Mouse (Mus musculus): ENCODE results near the gene Tcp11l1. TPM values are rescaled to one million over a fixed set of nuclear protein-coding genes. Genes with fewer than 3 reads are reported as not detected.
A peak's percentile ranks its signal among the peaks of the same experiment; 100 is the strongest.

The Tcp11l1 gene
- polyA plus RNA-seq, 1 experiment from 2014 or later, result 12.2 TPM

- WGBS (ENCODE audit: insufficient replicate concordance), result 69% methylated on average over 6 of the region's 6 CpGs
- Histone ChIP-seq H3K4me3 (no peak overlapping the region), H3K27ac (no peak overlapping the region), H3K4me1 (peaks cover 26% of the 10 kb centered on the region), H3K9me3 (replicated peaks) (no peaks in the 10 kb centered on the region), H3K9ac (no peak overlapping the region), H3K27me3 (replicated peaks) (no peaks in the 10 kb centered on the region), H3K36me3 (peaks cover 21% of the 10 kb centered on the region), H3K4me2 (no peak overlapping the region)
- ATAC-seq, result no peak
Observed at GRCm38 (mm10) chr2:104669122-104669804, 42.7 kb downstream of the Tcp11l1 start.

- no peak overlapping the region for H3K4me2 ChIP-seq
- peak; percentile 47; the same call in 1 of the 2 replicates for ATAC-seq
- no peak overlapping the region for H3K9ac ChIP-seq
- H3K4me1 ChIP-seq, result no peaks in the 10 kb centered on the region
- H3K27ac ChIP-seq, result peak overlapping the region; percentile 37; the same call in 1 of the 2 replicates
- peaks cover 69% of the 10 kb centered on the region for H3K36me3 ChIP-seq
- H3K9me3 ChIP-seq (replicated peaks), result no peaks in the 10 kb centered on the region
- WGBS (ENCODE audit: insufficient replicate concordance), result 76% methylated on average over 8 of the region's 8 CpGs
- H3K27me3 ChIP-seq (replicated peaks), result no peaks in the 10 kb centered on the region
- H3K4me3 ChIP-seq, result no peak overlapping the region
Observed at GRCm38 (mm10) chr2:104663372-104664100, 48.4 kb downstream of the Tcp11l1 start.

GRCm38 (mm10) chr2:104658659-104659058 is 53.3 kb downstream of the Tcp11l1 start:
- no peaks in the 10 kb centered on the region for H3K27me3 ChIP-seq (replicated peaks)
- no peaks in the 10 kb centered on the region for H3K9me3 ChIP-seq (replicated peaks)
- H3K27ac ChIP-seq, result no peak overlapping the region
- peaks cover 83% of the 10 kb centered on the region for H3K36me3 ChIP-seq
- H3K9ac ChIP-seq, result no peak overlapping the region
- no peak overlapping the region for H3K4me2 ChIP-seq
- no peak for ATAC-seq
- no peaks in the 10 kb centered on the region for H3K4me1 ChIP-seq
- no peak overlapping the region for H3K4me3 ChIP-seq
- WGBS (ENCODE audit: insufficient replicate concordance), result 84% methylated on average over 1 of the region's 1 CpGs

- Histone ChIP-seq H3K4me1 (no peaks in the 10 kb centered on the region), H3K9me3 (replicated peaks) (no peaks in the 10 kb centered on the region), H3K27me3 (replicated peaks) (no peaks in the 10 kb centered on the region), H3K36me3 (peaks cover 31% of the 10 kb centered on the region), H3K4me3 (no peak overlapping the region), H3K27ac (no peak overlapping the region), H3K9ac (no peak overlapping the region), H3K4me2 (no peak overlapping the region)
- 77% methylated on average over 4 of the region's 4 CpGs for WGBS (ENCODE audit: insufficient replicate concordance)
- ATAC-seq, result no peak
Observed at GRCm38 (mm10) chr2:104615985-104616711, 95.8 kb downstream of the Tcp11l1 start.

GRCm38 (mm10) chr2:104614786-104615185 is 97.2 kb downstream of the Tcp11l1 start:
- Histone ChIP-seq H3K27ac (no peak overlapping the region), H3K4me2 (no peak overlapping the region), H3K9ac (no peak overlapping the region), H3K9me3 (replicated peaks) (no peaks in the 10 kb centered on the region), H3K27me3 (replicated peaks) (no peaks in the 10 kb centered on the region), H3K36me3 (peaks cover 33% of the 10 kb centered on the region), H3K4me3 (no peak overlapping the region), H3K4me1 (no peaks in the 10 kb centered on the region)
- WGBS (ENCODE audit: insufficient replicate concordance), result 73% methylated on average over 3 of the region's 3 CpGs
- no peak for ATAC-seq

Other genes with a start within 250 kb of the Tcp11l1 start
- 14.0 and 15.1 TPM in 2 replicates for gene Hipk3, start 217.7 kb downstream of the Tcp11l1 start, polyA plus RNA-seq (2016; fragmentation: Nextera tagmentation; extraction: Ambion mirVana)
- 39.4 and 43.2 TPM in 2 replicates for gene Cstf3, start 121.6 kb downstream of the Tcp11l1 start, polyA plus RNA-seq (2016; fragmentation: Nextera tagmentation; extraction: Ambion mirVana)
- gene Pin1rt1, start 4.2 kb upstream of the Tcp11l1 start, polyA plus RNA-seq (2016; fragmentation: Nextera tagmentation; extraction: Ambion mirVana), result not detected in 2 replicates
- 9.3 and 10.7 TPM in 2 replicates for gene Depdc7, start 30.7 kb upstream of the Tcp11l1 start, polyA plus RNA-seq (2016; fragmentation: Nextera tagmentation; extraction: Ambion mirVana)
- gene Qser1, start 104.6 kb upstream of the Tcp11l1 start, polyA plus RNA-seq (2016; fragmentation: Nextera tagmentation; extraction: Ambion mirVana), result 3.6 and 3.7 TPM in 2 replicates
- 0.16 and 0.23 TPM in 2 replicates for gene Prrg4, start 137.7 kb upstream of the Tcp11l1 start, polyA plus RNA-seq (2016; fragmentation: Nextera tagmentation; extraction: Ambion mirVana)
- gene Ccdc73, start 155.6 kb upstream of the Tcp11l1 start, polyA plus RNA-seq (2016; fragmentation: Nextera tagmentation; extraction: Ambion mirVana), result 3.7 and 4.8 TPM in 2 replicates

Data from liver, embryonic 12.5 days (tissue).